Mouse (Mus musculus) cortical plate, adult 2 months (tissue): Measurements from ENCODE around the gene Ghrhr. TPM values are rescaled to one million over a fixed set of nuclear protein-coding genes. Genes with fewer than 3 reads are reported as not detected.
A peak's percentile ranks its signal among the peaks of the same experiment; 100 is the strongest.

Experiments used
- H3K27ac ChIP-seq: fragments of 200-500 bp; 2 replicates; pipeline ENCODE4 v1.5.1; 2012; ENCODE audit warnings: low read length, control low read depth, inconsistent platforms; ENCODE audit not compliant: insufficient read depth
- H3K4me1 ChIP-seq: fragments of 200-500 bp; 2 replicates; pipeline ENCODE4 v1.6.1; 2011; ENCODE audit warnings: low read length; ENCODE audit not compliant: control insufficient read depth, insufficient read depth
- H3K4me3 ChIP-seq: fragments of 200-500 bp; 2 replicates; pipeline ENCODE4 v1.5.1; 2011; ENCODE audit warnings: mild to moderate bottlenecking, low read length, control low read depth; ENCODE audit not compliant: insufficient read depth
- CTCF ChIP-seq: fragments of 200-500 bp; IDR thresholded peaks from 2 replicates; pipeline ENCODE4 v1.5.1; 2011; ENCODE audit warnings: mild to moderate bottlenecking, control low read depth, low read length; ENCODE audit not compliant: insufficient read depth; ENCODE audit errors: extremely low read depth
- POLR2A ChIP-seq: fragments of 200-500 bp; IDR thresholded peaks from 2 replicates; pipeline ENCODE4 v1.6.1; 2011; ENCODE audit warnings: mild to moderate bottlenecking, low read length, control low read depth; ENCODE audit not compliant: insufficient read depth; ENCODE audit errors: extremely low read depth
- polyA plus RNA-seq: library from polyadenylated mRNA; depleted of rRNA; stranded (reverse); fragments of >200 nt; gene quantifications from 2 replicates; pipeline ENCODE4 v1.2.3, GENCODE M21; 2012

Gene Ghrhr
- polyA plus RNA-seq, 1 experiment, result 0.06 TPM

GRCm38 (mm10) chr6:55392453-55392852 is 16.4 kb downstream of the Ghrhr start:
- TF ChIP-seq CTCF (peak; percentile 71), POLR2A (no peak)
- Histone ChIP-seq H3K4me1 (peaks cover 8% of the 10 kb centered on the region), H3K4me3 (no peak overlapping the region)

GRCm38 (mm10) chr6:55394854-55395253 is 18.8 kb downstream of the Ghrhr start:
- no peak for TF ChIP-seq POLR2A
- no peak for TF ChIP-seq CTCF

More at GRCm38 (mm10) chr6:55392453-55392852, 16.4 kb downstream of the Ghrhr start:
- H3K27ac ChIP-seq, result no peak overlapping the region

GRCm38 (mm10) chr6:55396176-55396575 is 20.1 kb downstream of the Ghrhr start:
- H3K4me1 ChIP-seq, result peaks cover 18% of the 10 kb centered on the region
- H3K4me3 ChIP-seq, result no peak overlapping the region
- H3K27ac ChIP-seq, result peak overlapping the region; percentile 4; the same call in 1 of the 2 replicates
- no peak for TF ChIP-seq POLR2A
- TF ChIP-seq CTCF, result no peak

More at GRCm38 (mm10) chr6:55394854-55395253, 18.8 kb downstream of the Ghrhr start:
- peaks cover 16% of the 10 kb centered on the region for H3K4me1 ChIP-seq
- no peak overlapping the region for H3K4me3 ChIP-seq
- no peak overlapping the region for H3K27ac ChIP-seq

GRCm38 (mm10) chr6:55396622-55397041 is 20.5 kb downstream of the Ghrhr start:
- H3K4me1 ChIP-seq, result peaks cover 18% of the 10 kb centered on the region
- H3K4me3 ChIP-seq, result no peak overlapping the region
- peak overlapping the region; percentile 7 for H3K27ac ChIP-seq
- TF ChIP-seq CTCF (no peak), POLR2A (peak; percentile 60; the same call in 1 of the 2 replicates)

- Histone ChIP-seq H3K4me1 (peaks cover 18% of the 10 kb centered on the region), H3K4me3 (no peak overlapping the region), H3K27ac (peak overlapping the region; percentile 55; the same call in 1 of the 2 replicates)
- no peak for TF ChIP-seq POLR2A
- no peak for TF ChIP-seq CTCF
Measured at GRCm38 (mm10) chr6:55398869-55399628, 23.0 kb downstream of the Ghrhr start.

GRCm38 (mm10) chr6:55399910-55400309 is 23.8 kb downstream of the Ghrhr start:
- Histone ChIP-seq H3K27ac (no peak overlapping the region), H3K4me1 (peaks cover 17% of the 10 kb centered on the region), H3K4me3 (no peak overlapping the region)
- TF ChIP-seq CTCF (no peak), POLR2A (no peak)

GRCm38 (mm10) chr6:55402041-55402776 is 26.1 kb downstream of the Ghrhr start:
- TF ChIP-seq CTCF (no peak), POLR2A (no peak)
- H3K4me3 ChIP-seq, result no peak overlapping the region
- peaks cover 11% of the 10 kb centered on the region for H3K4me1 ChIP-seq
- H3K27ac ChIP-seq, result no peak overlapping the region

GRCm38 (mm10) chr6:55403411-55404309 is 27.6 kb downstream of the Ghrhr start:
- Histone ChIP-seq H3K4me1 (peaks cover 9% of the 10 kb centered on the region), H3K4me3 (no peak overlapping the region), H3K27ac (no peak overlapping the region)
- no peak for TF ChIP-seq CTCF
- TF ChIP-seq POLR2A, result no peak
